Mouse (Mus musculus) heart, embryonic 12.5 days (tissue): ENCODE measurements at regions not wholly inside any gene's neighbourhood (a gene's known extent, or its start where the extent isn't known, plus 50 kb on each side); places are given as distances from the start of the nearest gene placed in this dataset.

Experiments used
- ATAC-seq: fragments of 200-750 bp; cut with Nextera tagmentation; 2 replicates; pipeline ENCODE4 v1.8.0; 2017; ENCODE audit warnings: moderate TSS enrichment, moderate library complexity; ENCODE audit not compliant: insufficient number of reproducible peaks, low FRiP score
- H3K27ac ChIP-seq: fragments of 300-500 bp; sonication (generic); 2 replicates; pipeline ENCODE4 v1.5.1; 2016; ENCODE audit warnings: mild to moderate bottlenecking, moderate library complexity; ENCODE audit not compliant: poor library complexity, severe bottlenecking
- H3K27me3 ChIP-seq: fragments of 300-500 bp; sonication (generic); replicated peaks from 2 replicates; pipeline ENCODE4 v1.6.1; 2016; ENCODE audit warnings: mild to moderate bottlenecking, moderate library complexity
- H3K36me3 ChIP-seq: fragments of 300-500 bp; sonication (generic); 2 replicates; pipeline ENCODE4 v1.6.1; 2016; ENCODE audit warnings: mild to moderate bottlenecking, moderate library complexity
- H3K4me1 ChIP-seq: fragments of 300-500 bp; sonication (generic); replicated peaks from 2 replicates; pipeline ENCODE4 v1.6.1; 2016; ENCODE audit warnings: mild to moderate bottlenecking
- H3K4me2 ChIP-seq: fragments of 300-500 bp; sonication (generic); 2 replicates; pipeline ENCODE4 v1.6.1; 2016; ENCODE audit warnings: mild to moderate bottlenecking, moderate library complexity
- H3K4me3 ChIP-seq: fragments of 300-500 bp; sonication (generic); 2 replicates; pipeline ENCODE4 v1.5.1; 2016; ENCODE audit warnings: mild to moderate bottlenecking
- H3K9ac ChIP-seq: fragments of 300-500 bp; sonication (generic); 2 replicates; pipeline ENCODE4 v1.6.1; 2016; ENCODE audit warnings: mild to moderate bottlenecking, moderate library complexity
- H3K9me3 ChIP-seq: fragments of 300-500 bp; sonication (generic); replicated peaks from 2 replicates; pipeline ENCODE4 v1.6.1; 2016; ENCODE audit warnings: mild to moderate bottlenecking, moderate library complexity
- WGBS: fragments of 180-500 bp; shearing (Covaris S2); methylation state at CpG from one replicate; pipeline ENCODE4 v1.1.7; 2016; 5-methylcytosine and 5-hydroxymethylcytosine counted together

DNA sequence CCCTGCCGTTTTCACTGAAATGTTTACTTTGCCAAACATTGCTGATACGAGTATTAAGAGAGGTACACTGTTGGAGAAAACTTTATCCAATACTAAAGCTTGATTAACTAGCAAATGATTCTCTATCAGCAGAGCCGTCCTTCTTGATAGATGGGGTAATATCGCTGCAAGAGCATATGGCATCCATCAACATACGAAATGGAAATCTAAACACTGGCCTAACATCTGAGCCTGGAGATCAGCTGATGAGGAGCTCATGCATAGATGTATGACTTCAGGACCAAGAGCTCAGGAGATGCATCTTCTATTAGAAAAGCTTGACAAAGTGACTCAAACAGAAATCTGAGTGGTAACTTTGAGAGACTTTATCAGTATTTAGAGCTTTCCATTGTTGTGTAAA, 666.5 kb downstream of the Defb40 start:
- no peak for ATAC-seq
- H3K27ac ChIP-seq = no peak overlapping the region
- no peaks in the 10 kb centered on the region for H3K36me3 ChIP-seq
- H3K9me3 ChIP-seq = no peaks in the 10 kb centered on the region
- H3K4me1 ChIP-seq = no peaks in the 10 kb centered on the region
- no peak overlapping the region for H3K4me3 ChIP-seq
- no peak overlapping the region for H3K4me2 ChIP-seq
- H3K27me3 ChIP-seq = no peaks in the 10 kb centered on the region
- H3K9ac ChIP-seq = no peak overlapping the region
- whole genome bisulfite sequencing = 67% methylated on average over 5 of the region's 5 CpGs

DNA sequence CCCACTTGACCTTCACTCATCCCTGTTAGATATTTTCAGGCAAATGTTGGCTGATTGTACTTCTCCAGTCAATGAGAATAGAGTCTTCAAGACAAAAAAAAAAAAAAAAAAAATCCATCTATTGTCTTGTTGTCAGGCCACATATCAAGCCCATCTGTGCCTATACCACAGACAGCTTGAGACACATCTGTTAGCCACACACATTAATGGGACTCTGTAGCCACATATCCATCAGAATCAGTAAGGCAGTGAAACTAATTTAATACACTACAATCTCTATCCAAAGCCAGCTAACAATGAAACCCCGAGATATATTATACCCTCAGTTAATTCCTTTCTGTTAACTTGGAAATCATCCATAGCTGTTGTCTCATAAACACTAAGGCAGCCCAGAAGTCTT, 667.1 kb downstream of the Defb40 start:
- Histone ChIP-seq H3K4me1 (no peaks in the 10 kb centered on the region), H3K27ac (no peak overlapping the region), H3K9ac (no peak overlapping the region), H3K4me2 (no peak overlapping the region), H3K36me3 (no peaks in the 10 kb centered on the region), H3K4me3 (no peak overlapping the region), H3K27me3 (no peaks in the 10 kb centered on the region), H3K9me3 (no peaks in the 10 kb centered on the region)
- 69% methylated on average over 1 of the region's 1 CpGs for WGBS
- no peak for ATAC-seq

DNA sequence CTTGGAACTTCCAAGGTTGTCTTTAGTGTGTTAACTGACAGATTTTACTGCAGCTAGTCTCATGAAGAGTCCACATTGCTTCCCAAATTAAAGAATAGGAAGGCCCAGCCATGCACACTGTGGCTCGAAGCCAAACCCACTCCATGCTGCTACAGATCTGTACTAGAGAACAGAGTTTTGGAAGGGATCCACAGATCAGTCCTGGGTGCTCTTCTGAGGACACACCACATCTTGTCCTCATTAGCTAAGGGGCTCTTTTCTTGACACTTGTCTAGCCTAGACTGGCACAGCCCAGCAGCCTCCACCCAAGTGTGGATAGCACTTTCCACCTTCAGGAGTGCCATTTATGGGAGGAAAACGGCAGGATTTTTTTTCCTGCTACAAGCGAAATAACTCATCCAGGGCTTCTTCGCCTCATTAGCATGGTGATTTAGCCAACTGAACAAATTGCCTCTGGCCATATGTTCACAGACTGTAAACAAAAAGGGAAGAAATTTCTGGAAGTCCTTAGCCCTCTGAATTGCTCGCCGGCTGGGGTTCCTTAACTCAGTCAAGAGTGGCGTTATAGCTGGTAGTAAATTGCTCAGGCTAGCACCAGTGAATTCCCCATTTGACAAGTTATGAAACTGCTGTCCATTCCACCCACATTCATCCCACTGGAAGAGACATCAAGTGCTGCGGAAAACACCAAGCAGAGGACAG, 690.4 kb downstream of the Defb40 start:
- no peaks in the 10 kb centered on the region for H3K36me3 ChIP-seq
- no peaks in the 10 kb centered on the region for H3K9me3 ChIP-seq
- no peaks in the 10 kb centered on the region for H3K27me3 ChIP-seq
- no peak overlapping the region for H3K4me3 ChIP-seq
- H3K9ac ChIP-seq = no peak overlapping the region
- no peaks in the 10 kb centered on the region for H3K4me1 ChIP-seq
- no peak for ATAC-seq
- no peak overlapping the region for H3K27ac ChIP-seq
- no peak overlapping the region for H3K4me2 ChIP-seq
- WGBS = 74% methylated on average over 8 of the region's 8 CpGs

DNA sequence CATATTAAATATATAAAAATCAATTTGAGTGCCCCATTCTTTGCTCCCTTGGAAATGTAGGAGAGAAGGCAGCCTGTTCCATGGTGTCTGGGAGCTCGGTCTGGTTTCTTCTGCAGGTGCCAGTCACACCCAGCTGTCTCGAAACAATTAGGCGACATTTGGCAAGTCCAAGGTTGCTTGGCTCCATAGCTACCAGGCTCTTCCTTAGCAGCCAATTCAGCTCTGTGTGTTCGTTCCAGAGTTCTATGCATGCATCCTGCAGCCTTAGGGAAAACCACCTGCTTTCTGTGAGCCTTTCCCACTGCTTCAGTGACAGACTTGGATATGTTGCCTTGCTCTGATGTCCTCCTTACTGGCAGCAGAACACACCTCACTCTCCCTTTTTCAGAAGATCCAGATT, 698.1 kb downstream of the Defb40 start:
- Histone ChIP-seq H3K4me3 (no peak overlapping the region), H3K4me2 (no peak overlapping the region), H3K9ac (no peak overlapping the region), H3K9me3 (no peaks in the 10 kb centered on the region), H3K36me3 (no peaks in the 10 kb centered on the region), H3K27me3 (no peaks in the 10 kb centered on the region), H3K27ac (no peak overlapping the region), H3K4me1 (no peaks in the 10 kb centered on the region)
- no peak for ATAC-seq
- WGBS = 66% methylated on average over 4 of the region's 4 CpGs

DNA sequence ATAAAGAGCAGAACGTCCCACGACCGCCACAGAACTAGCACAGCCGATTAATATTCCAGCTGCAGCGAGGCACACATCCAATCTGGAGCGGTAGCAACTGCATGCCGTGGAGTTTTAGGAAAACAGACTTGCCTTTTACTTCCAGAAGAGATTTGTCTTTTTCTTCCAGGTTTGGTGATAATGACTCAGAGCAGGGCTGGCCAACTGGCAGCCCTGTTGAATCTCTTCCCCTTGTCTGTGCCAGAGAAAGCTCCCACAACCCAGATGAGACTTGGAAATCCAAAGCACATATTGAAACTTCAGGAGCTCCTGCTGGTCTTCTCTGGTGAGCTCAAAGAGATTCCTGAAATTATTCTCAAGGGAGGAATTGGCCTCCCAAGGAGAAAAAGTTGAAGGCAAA, 709.8 kb downstream of the Defb40 start:
- H3K4me1 ChIP-seq = no peaks in the 10 kb centered on the region
- no peak overlapping the region for H3K4me3 ChIP-seq
- WGBS = 79% methylated on average over 7 of the region's 7 CpGs
- H3K9me3 ChIP-seq = no peaks in the 10 kb centered on the region
- no peak overlapping the region for H3K27ac ChIP-seq
- H3K36me3 ChIP-seq = no peaks in the 10 kb centered on the region
- H3K4me2 ChIP-seq = no peak overlapping the region
- no peak for ATAC-seq
- H3K9ac ChIP-seq = no peak overlapping the region
- H3K27me3 ChIP-seq = no peaks in the 10 kb centered on the region

DNA sequence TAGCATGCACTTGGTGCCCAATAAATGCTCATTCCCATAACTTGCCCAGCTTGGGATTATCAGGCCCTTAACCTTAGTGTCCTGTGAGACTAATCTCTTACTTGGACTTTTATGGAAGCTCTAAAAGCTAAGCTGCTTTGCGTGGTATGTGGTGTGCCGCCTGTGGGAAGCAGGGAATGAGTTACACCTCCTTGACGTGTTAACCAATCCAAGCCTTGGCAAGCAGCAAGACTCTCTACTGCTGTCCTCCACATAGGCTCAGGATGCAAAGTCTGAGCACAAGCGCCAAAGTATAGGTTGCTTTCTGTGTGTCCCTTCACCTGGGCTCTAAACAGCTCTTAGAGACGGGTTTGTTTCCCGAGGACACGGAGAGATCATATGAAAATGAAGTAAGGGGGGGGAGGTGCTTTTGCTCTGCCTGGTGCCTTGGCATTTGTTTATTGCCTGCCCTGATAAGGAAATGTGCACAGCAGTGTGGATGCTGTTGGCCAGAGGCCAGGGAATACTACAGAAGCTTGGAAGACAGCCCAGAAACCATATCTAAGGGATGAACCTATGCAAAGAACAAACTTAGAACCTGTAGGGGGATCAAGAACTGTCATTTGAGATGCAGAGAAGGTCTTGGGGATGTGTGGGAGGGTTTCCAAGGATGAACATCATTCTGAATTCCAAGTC, 719.6 kb downstream of the Defb40 start:
- Histone ChIP-seq H3K9ac (no peak overlapping the region), H3K27me3 (no peaks in the 10 kb centered on the region), H3K36me3 (no peaks in the 10 kb centered on the region), H3K9me3 (no peaks in the 10 kb centered on the region), H3K4me2 (no peak overlapping the region), H3K4me3 (no peak overlapping the region), H3K4me1 (peaks cover 5% of the 10 kb centered on the region; the same call in 1 of the 2 replicates), H3K27ac (no peak overlapping the region)
- 63% methylated on average over 7 of the region's 7 CpGs for WGBS
- ATAC-seq = no peak

DNA sequence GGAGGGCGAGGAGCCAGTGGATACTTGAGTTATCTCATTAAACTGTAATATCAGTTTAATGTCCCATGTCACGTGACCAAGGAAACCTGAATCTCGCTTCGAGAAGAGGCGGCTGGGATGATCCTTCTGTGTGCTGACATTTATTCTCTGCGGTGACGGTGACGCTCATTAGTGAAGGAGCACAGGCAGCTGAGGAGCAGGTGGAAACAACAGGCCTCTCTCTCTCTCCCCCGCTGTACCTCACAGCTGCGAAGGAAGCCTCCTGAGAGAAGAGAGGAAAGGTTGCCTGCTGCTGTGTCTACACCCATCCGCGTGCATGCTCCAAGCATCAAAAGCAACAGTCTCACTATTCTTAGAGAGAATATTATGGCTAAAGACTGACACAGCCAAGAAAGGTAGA, 731.8 kb downstream of the Defb40 start:
- Histone ChIP-seq H3K27me3 (no peaks in the 10 kb centered on the region), H3K27ac (no peak overlapping the region), H3K4me1 (no peaks in the 10 kb centered on the region), H3K4me3 (no peak overlapping the region), H3K9ac (no peak overlapping the region), H3K4me2 (no peak overlapping the region), H3K36me3 (no peaks in the 10 kb centered on the region), H3K9me3 (no peaks in the 10 kb centered on the region)
- 87% methylated on average over 12 of the region's 12 CpGs for WGBS
- ATAC-seq = no peak

DNA sequence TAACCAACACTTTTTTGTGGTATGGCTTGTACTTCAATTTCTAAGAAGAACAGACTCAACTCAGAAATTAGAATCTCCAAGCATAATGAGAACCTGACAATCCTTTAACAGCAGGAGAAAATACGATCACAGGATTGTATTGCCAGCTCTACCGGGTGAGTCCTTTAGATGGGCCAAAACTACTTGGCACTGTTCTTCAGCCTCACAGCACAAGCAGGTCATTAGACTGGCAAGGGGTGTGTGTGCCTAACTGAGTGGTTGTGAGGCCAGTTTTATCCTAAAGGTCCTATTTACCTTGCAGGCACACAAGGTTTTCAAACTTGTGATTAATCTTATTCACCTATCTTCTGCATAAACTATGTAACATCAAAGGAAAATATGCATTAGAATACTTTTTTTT, 760.5 kb downstream of the Defb40 start:
- H3K4me2 ChIP-seq = no peak overlapping the region
- 86% methylated on average over 2 of the region's 2 CpGs for WGBS
- H3K36me3 ChIP-seq = no peaks in the 10 kb centered on the region
- no peak overlapping the region for H3K27ac ChIP-seq
- H3K9ac ChIP-seq = no peak overlapping the region
- no peak for ATAC-seq
- no peaks in the 10 kb centered on the region for H3K9me3 ChIP-seq
- H3K4me3 ChIP-seq = no peak overlapping the region
- no peaks in the 10 kb centered on the region for H3K27me3 ChIP-seq
- H3K4me1 ChIP-seq = no peaks in the 10 kb centered on the region

DNA sequence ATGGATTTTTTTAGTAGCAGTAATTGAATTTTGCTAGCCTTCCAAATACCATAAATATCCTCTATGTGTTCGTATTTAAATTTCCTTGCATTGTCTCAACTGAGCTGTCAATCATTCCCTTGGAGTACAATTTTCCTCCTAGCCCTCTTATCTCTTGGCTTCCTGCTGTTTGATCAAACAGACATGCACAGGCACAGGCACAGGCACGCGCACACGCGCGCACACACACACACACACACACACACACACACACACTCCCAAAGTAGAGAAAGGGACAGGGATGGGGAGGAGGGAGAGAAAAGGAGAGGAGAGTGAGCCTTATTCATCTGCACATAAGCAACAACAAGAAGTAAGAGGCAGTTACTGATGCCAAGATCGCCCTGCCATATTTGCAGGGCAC, 760.9 kb downstream of the Defb40 start:
- Histone ChIP-seq H3K9ac (no peak overlapping the region), H3K4me3 (no peak overlapping the region), H3K4me1 (no peaks in the 10 kb centered on the region), H3K27ac (no peak overlapping the region), H3K9me3 (no peaks in the 10 kb centered on the region), H3K4me2 (no peak overlapping the region), H3K36me3 (no peaks in the 10 kb centered on the region), H3K27me3 (no peaks in the 10 kb centered on the region)
- WGBS = 78% methylated on average over 7 of the region's 7 CpGs
- ATAC-seq = no peak

DNA sequence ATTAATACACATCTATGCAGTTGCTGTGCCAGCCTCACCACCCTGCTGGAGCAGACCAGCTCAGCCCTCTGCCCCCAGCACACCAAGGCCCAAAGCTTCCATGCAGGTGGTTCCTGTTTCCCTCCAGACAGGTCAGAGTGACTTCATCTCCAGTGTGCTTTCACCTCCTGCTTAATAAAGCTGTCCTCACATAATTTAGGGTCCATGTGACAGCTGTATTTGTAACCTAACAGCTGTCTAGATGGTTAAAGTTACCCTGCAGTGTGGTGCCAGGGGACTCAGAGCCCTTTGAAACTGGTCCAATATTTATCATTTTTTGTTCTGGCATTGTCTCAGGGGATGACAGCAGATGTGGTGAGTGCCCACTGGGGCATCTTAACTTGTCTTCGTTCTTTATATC, 761.5 kb downstream of the Defb40 start:
- WGBS = 73% methylated on average over 1 of the region's 1 CpGs
- no peaks in the 10 kb centered on the region for H3K9me3 ChIP-seq
- no peaks in the 10 kb centered on the region for H3K4me1 ChIP-seq
- no peak for ATAC-seq
- H3K9ac ChIP-seq = no peak overlapping the region
- H3K27ac ChIP-seq = no peak overlapping the region
- no peaks in the 10 kb centered on the region for H3K27me3 ChIP-seq
- H3K4me2 ChIP-seq = no peak overlapping the region
- no peak overlapping the region for H3K4me3 ChIP-seq
- no peaks in the 10 kb centered on the region for H3K36me3 ChIP-seq

DNA sequence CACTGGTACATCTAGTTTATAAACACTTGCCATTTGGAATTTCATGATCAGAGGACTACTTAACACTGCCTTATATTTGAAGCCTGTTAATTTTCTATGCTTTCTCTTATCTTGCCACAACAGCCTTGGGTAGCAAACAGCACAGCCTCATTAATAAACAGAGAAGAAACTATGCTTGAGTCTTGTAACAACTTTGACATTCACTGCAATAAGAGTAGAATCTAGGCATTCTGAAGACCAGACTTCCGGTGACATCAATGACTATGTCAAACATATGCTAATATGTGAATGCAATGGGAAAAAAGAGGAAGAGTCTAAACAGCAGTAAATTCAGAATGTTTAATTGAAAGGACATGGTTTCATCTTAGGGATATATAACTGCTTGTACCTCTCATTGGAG, 768.0 kb downstream of the Defb40 start:
- H3K9ac ChIP-seq = no peak overlapping the region
- WGBS = 85% methylated on average over 1 of the region's 1 CpGs
- ATAC-seq = no peak

DNA sequence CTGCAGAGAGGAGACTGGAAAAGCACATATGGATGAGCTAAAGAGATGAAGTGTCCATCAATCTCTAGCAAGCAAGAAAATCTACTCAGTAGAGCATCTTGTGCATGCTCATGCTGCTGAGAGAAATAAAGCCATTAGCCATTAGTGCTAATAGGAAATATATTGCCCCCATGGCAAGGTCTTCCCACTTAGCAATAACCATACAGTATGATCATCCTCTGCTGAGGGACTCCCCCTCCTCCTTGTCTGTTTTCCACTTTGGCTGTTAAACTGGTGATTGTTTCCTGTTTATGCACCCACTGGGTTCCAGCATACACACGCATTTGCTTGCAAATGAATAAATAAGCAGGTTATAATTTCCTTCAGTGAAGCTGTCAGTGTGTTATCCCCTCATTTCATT, 769.4 kb downstream of the Defb40 start:
- H3K4me2 ChIP-seq = no peak overlapping the region
- H3K27me3 ChIP-seq = no peaks in the 10 kb centered on the region
- H3K9ac ChIP-seq = no peak overlapping the region
- ATAC-seq = no peak
- no peaks in the 10 kb centered on the region for H3K36me3 ChIP-seq
- H3K27ac ChIP-seq = no peak overlapping the region
- H3K9me3 ChIP-seq = no peaks in the 10 kb centered on the region
- WGBS = 67% methylated on average over 1 of the region's 1 CpGs
- H3K4me3 ChIP-seq = no peak overlapping the region
- no peaks in the 10 kb centered on the region for H3K4me1 ChIP-seq

More for the DNA sequence above, 768.0 kb downstream of the Defb40 start:
- no peaks in the 10 kb centered on the region for H3K9me3 ChIP-seq
- H3K4me3 ChIP-seq = no peak overlapping the region
- H3K27ac ChIP-seq = no peak overlapping the region
- no peaks in the 10 kb centered on the region for H3K27me3 ChIP-seq
- no peaks in the 10 kb centered on the region for H3K4me1 ChIP-seq
- no peaks in the 10 kb centered on the region for H3K36me3 ChIP-seq
- H3K4me2 ChIP-seq = no peak overlapping the region
